Mouse (Mus musculus): ENCODE data around the gene Csmd2.

DNA sequence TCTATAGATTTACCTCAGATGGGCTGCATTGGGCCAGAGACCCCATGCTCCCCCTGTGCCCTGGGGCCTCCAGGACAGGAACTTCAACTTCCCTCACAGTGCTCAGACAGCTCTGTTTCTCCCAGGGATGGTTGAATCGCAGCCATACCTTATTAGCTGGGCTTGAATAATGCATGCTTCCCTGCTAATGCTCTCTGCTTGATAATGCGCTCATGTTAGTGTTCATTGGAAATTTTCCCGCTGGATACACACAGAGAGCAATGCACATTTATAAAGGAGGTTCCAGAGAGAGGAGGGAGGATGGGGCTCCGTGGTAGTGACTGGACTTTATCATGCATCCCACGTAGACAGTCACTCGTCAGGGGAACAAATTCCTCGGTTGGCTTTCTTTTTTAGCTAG is 300.4 kb downstream of the Csmd2 start:
- TF ChIP-seq CTCF (IDR thresholded peaks at IDR 0.05; ENCODE audit: control insufficient read depth, insufficient read depth, low read length) = no peak
- no peak for TF ChIP-seq POLR2A (IDR thresholded peaks at IDR 0.05; ENCODE audit: borderline replicate concordance, control insufficient read depth, low read depth, low read length)
